Mouse (Mus musculus) liver, embryonic 16.5 days (tissue): ENCODE results near the gene Pts. TPM values are rescaled to one million over a fixed set of nuclear protein-coding genes. Genes with fewer than 3 reads are reported as not detected.

Experiments
- ATAC-seq: fragments of 200-750 bp; cut with Nextera tagmentation; 2 replicates; pipeline ENCODE4 v1.8.0; 2017; ENCODE audit warnings: low read depth, mild to moderate bottlenecking, moderate number of reproducible peaks, moderate library complexity
- H3K27ac ChIP-seq: fragments of 300-500 bp; sonication (generic); 2 replicates; pipeline ENCODE4 v1.5.1; 2014; ENCODE audit warnings: mild to moderate bottlenecking, low read length
- H3K27me3 ChIP-seq: fragments of 300-500 bp; sonication (generic); 2 replicates; pipeline ENCODE4 v1.6.1; 2014; ENCODE audit warnings: low read depth, low read length, mixed read lengths; ENCODE audit not compliant: control insufficient read depth, insufficient read depth
- H3K36me3 ChIP-seq: fragments of 300-500 bp; sonication (generic); 2 replicates; pipeline ENCODE4 v1.6.1; 2014; ENCODE audit warnings: mild to moderate bottlenecking; ENCODE audit not compliant: control insufficient read depth, insufficient read depth
- H3K4me1 ChIP-seq: fragments of 300-500 bp; sonication (generic); 2 replicates; pipeline ENCODE4 v1.6.1; 2014; ENCODE audit warnings: low read depth, low read length, mixed read lengths; ENCODE audit not compliant: control insufficient read depth
- H3K4me2 ChIP-seq: fragments of 300-500 bp; sonication (generic); 2 replicates; pipeline ENCODE4 v1.6.1; 2014; ENCODE audit warnings: low read depth, low read length, mixed read lengths
- H3K4me3 ChIP-seq: fragments of 300-500 bp; sonication (generic); 2 replicates; pipeline ENCODE4 v1.5.1; 2014; ENCODE audit warnings: low read depth, mild to moderate bottlenecking, low read length
- H3K9ac ChIP-seq: fragments of 300-500 bp; sonication (generic); 2 replicates; pipeline ENCODE4 v1.6.1; 2014; ENCODE audit warnings: low read depth, low read length
- H3K9me3 ChIP-seq: fragments of 300-500 bp; sonication (generic); replicated peaks from 2 replicates; pipeline ENCODE4 v1.6.1; 2016; ENCODE audit warnings: low read length; ENCODE audit not compliant: control insufficient read depth
- WGBS: fragments of 180-500 bp; shearing (Covaris S2); extraction: QIAGEN DNeasy Blood & Tissue Kit; methylation state at CpG from one replicate; pipeline ENCODE4 v1.1.7; 2014; ENCODE audit not compliant: insufficient replicate concordance; 5-methylcytosine and 5-hydroxymethylcytosine counted together
- polyA plus RNA-seq: library from polyadenylated mRNA; unstranded; fragments of >200 nt; fragmentation: Nextera tagmentation; extraction: Ambion mirVana; gene quantifications from 2 replicates; pipeline ENCODE4 v1.2.1, GENCODE M21; 2015

The Pts gene
- polyA plus RNA-seq, 1 experiment from 2014 or later: 30.1 TPM

- no peak for ATAC-seq
Observed at GRCm38 (mm10) chr9:50475318-50475717, 53.2 kb downstream of the Pts start.

More at GRCm38 (mm10) chr9:50475318-50475717, 53.2 kb downstream of the Pts start:
- Histone ChIP-seq H3K9me3 (no peaks in the 10 kb centered on the region), H3K4me2 (no peak overlapping the region), H3K4me1 (no peaks in the 10 kb centered on the region; the same call in none of the 2 replicates), H3K9ac (no peak overlapping the region), H3K4me3 (no peak overlapping the region), H3K36me3 (no peaks in the 10 kb centered on the region), H3K27me3 (no peaks in the 10 kb centered on the region), H3K27ac (no peak overlapping the region)
- 64% methylated on average over 7 of the region's 7 CpGs for whole genome bisulfite sequencing

Other genes starting within 250 kb of the Pts start
- gene Rpl10-ps3, start 183.8 kb downstream of the Pts start, polyA plus RNA-seq: 229 and 259 TPM in 2 replicates
- gene Plet1, start 34.2 kb downstream of the Pts start, polyA plus RNA-seq: 0.27 and 0.51 TPM in 2 replicates
- gene Il18, start 26.1 kb upstream of the Pts start, polyA plus RNA-seq: 12.0 and 13.3 TPM in 2 replicates
- gene Bco2, start 26.5 kb upstream of the Pts start, polyA plus RNA-seq: 0.50 and 0.87 TPM in 2 replicates
- gene Tex12, start 32.6 kb upstream of the Pts start, polyA plus RNA-seq: not detected in 2 replicates
- 308 and 319 TPM in 2 replicates for gene Sdhd, start 75.1 kb upstream of the Pts start, polyA plus RNA-seq
- gene Timm8b, start 75.2 kb upstream of the Pts start, polyA plus RNA-seq: 141 and 164 TPM in 2 replicates
- 0.55 and 0.90 TPM in 2 replicates for gene Pih1d2, start 88.6 kb upstream of the Pts start, polyA plus RNA-seq
- 5.8 and 5.9 TPM in 2 replicates for gene Nkapd1, start 88.7 kb upstream of the Pts start, polyA plus RNA-seq
- gene Dlat, start 131.1 kb upstream of the Pts start, polyA plus RNA-seq: 21.6 and 22.5 TPM in 2 replicates
- gene Dixdc1, start 210.8 kb upstream of the Pts start, polyA plus RNA-seq: 2.2 and 2.7 TPM in 2 replicates
- gene 2310030G06Rik, start 217.8 kb upstream of the Pts start, polyA plus RNA-seq: 4.6 and 5.2 TPM in 2 replicates
- gene Cryab, start 222.6 kb upstream of the Pts start, polyA plus RNA-seq: 9.9 and 16.1 TPM in 2 replicates
- gene Hspb2, start 223.6 kb upstream of the Pts start, polyA plus RNA-seq: 1.7 and 2.7 TPM in 2 replicates
- gene Fdxacb1, start 239.5 kb upstream of the Pts start, polyA plus RNA-seq: 7.8 and 7.9 TPM in 2 replicates
- 12.6 and 13.2 TPM in 2 replicates for gene Alg9, start 246.3 kb upstream of the Pts start, polyA plus RNA-seq
- 19.6 and 22.6 TPM in 2 replicates for gene 1110032A03Rik, start 246.8 kb upstream of the Pts start, polyA plus RNA-seq